Mouse (Mus musculus): Measurements from ENCODE around the gene Ehmt1.

DNA sequence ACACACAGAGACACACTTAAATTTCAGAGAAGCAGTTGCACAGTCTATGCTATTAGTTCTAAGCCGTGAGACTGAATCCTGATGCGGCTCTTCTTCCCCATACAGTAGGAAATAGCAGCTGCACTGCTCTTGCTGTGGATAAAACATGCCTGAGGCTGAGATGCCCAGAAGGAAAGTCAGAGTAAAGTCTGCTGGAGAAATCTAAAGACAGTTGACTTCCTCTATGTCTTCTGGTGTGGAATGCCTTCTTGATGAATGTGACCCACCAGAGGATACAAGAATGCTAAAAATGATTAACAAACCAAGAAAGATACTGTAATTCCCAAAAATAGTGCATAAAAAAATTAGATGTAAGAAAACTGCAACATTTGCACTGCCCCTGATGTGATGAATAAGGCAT is 20.1 kb downstream of the Ehmt1 start:
- no peak for TF ChIP-seq CTCF (conservative IDR thresholded peaks at IDR 0.05; ENCODE audit: insufficient read depth, insufficient read length, low read depth, low read length)
- TF ChIP-seq POLR2A (IDR thresholded peaks at IDR 0.05; ENCODE audit: low read depth, low read length), result no peak

Measured in kidney, adult 2 months (tissue).